Mouse (Mus musculus) intestine, postnatal 0 days (tissue): ENCODE measurements around the gene Lin54. TPM values are rescaled to one million over a fixed set of nuclear protein-coding genes. Genes with fewer than 3 reads are reported as not detected.

Source experiments
- ATAC-seq: fragments of 200-750 bp; cut with Nextera tagmentation; 2 replicates; pipeline ENCODE4 v1.8.0; 2017; ENCODE audit warnings: mild to moderate bottlenecking, moderate TSS enrichment, moderate library complexity
- H3K27ac ChIP-seq: fragments of 300-500 bp; sonication (generic); 2 replicates; pipeline ENCODE4 v1.5.1; 2014; ENCODE audit warnings: mild to moderate bottlenecking, low read depth, low read length, moderate library complexity
- H3K27me3 ChIP-seq: fragments of 300-500 bp; sonication (generic); replicated peaks from 2 replicates; pipeline ENCODE4 v1.6.1; 2014; ENCODE audit warnings: low read length, mixed read lengths; ENCODE audit not compliant: control insufficient read depth, insufficient read depth
- H3K36me3 ChIP-seq: fragments of 300-500 bp; sonication (generic); 2 replicates; pipeline ENCODE4 v1.6.1; 2014; ENCODE audit warnings: mild to moderate bottlenecking, moderate library complexity; ENCODE audit not compliant: control insufficient read depth, insufficient read depth
- H3K4me1 ChIP-seq: fragments of 300-500 bp; sonication (generic); replicated peaks from 2 replicates; pipeline ENCODE4 v1.6.1; 2014; ENCODE audit warnings: antibody characterized with exemption, low read length, mixed read lengths; ENCODE audit not compliant: control insufficient read depth, insufficient read depth
- H3K4me2 ChIP-seq: fragments of 300-500 bp; sonication (generic); replicated peaks from 2 replicates; pipeline ENCODE4 v1.6.1; 2014; ENCODE audit warnings: low read depth, mild to moderate bottlenecking, moderate library complexity
- H3K4me3 ChIP-seq: fragments of 300-500 bp; sonication (generic); 2 replicates; pipeline ENCODE4 v1.5.1; 2014; ENCODE audit warnings: low read depth, low read length
- H3K9ac ChIP-seq: fragments of 300-500 bp; sonication (generic); 2 replicates; pipeline ENCODE4 v1.6.1; 2014; ENCODE audit warnings: mild to moderate bottlenecking, low read depth, low read length
- H3K9me3 ChIP-seq: fragments of 300-500 bp; sonication (generic); 2 replicates; pipeline ENCODE4 v1.6.1; 2016; ENCODE audit warnings: mixed run types; ENCODE audit not compliant: control insufficient read depth
- CTCF ChIP-seq: sonication (generic); IDR thresholded peaks from 2 replicates; pipeline ENCODE4 v1.5.1; 2016; ENCODE audit warnings: low read depth, mild to moderate bottlenecking, control low read depth, antibody characterized with exemption, moderate library complexity
- WGBS: fragments of 180-500 bp; shearing (Covaris S2); extraction: QIAGEN DNeasy Blood & Tissue Kit; methylation state at CpG from one replicate; pipeline ENCODE4 v1.1.7; 2014; 5-methylcytosine and 5-hydroxymethylcytosine counted together
- polyA plus RNA-seq: library from polyadenylated mRNA; unstranded; fragments of >200 nt; fragmentation: Nextera tagmentation; extraction: Ambion mirVana; gene quantifications from 2 replicates; pipeline ENCODE4 v1.2.1, GENCODE M21; 2015

The Lin54 gene
- polyA plus RNA-seq, 1 experiment from 2014 or later: 7.0 TPM

DNA sequence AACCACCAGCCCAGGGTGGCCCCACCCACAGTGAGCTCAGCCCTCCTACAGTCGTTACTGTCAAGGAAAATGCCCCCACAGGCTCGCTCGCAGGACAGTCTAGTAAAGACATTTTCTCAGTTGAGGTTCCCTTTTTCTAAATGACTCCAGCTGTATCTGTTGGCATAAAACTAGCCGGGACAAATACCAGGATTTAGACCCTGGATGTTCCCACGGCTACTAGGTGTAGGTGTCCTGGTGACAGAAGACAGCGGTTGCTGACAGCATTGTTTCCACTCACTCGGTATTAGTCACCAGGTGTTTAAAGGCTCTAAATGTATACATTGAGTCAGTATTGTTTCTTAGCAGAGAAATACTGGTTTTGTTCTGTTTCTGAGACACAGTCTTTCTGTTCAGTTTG, 35.4 kb upstream of the Lin54 start:
- H3K9ac ChIP-seq: no peak overlapping the region
- H3K27me3 ChIP-seq: no peaks in the 10 kb centered on the region
- no peak overlapping the region for H3K27ac ChIP-seq
- WGBS: 75% methylated on average over 7 of the region's 7 CpGs
- H3K4me2 ChIP-seq: no peak overlapping the region
- TF ChIP-seq CTCF: no peak
- no peak overlapping the region for H3K4me3 ChIP-seq
- peaks cover 39% of the 10 kb centered on the region for H3K36me3 ChIP-seq
- no peaks in the 10 kb centered on the region for H3K4me1 ChIP-seq
- no peak for ATAC-seq
- H3K9me3 ChIP-seq: no peaks in the 10 kb centered on the region

DNA sequence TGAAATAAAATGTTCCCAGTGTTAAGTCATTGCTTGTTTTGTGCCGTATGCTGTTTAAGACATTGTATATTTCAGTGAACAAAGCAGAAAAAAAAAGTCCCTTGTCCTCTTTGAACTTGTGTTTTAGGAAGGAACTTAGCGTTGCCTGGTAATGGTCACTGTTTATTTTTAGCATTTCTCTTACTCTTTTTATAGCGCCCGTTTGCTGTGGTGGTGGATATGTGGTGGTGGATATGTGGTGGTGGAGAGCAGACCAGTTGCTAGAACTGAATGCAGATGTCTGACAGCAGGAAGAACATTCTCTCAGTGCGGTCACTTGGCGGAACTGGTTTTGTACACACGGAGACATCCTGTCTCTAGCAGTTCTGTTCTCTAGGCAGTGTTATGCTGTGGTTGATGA, 25.7 kb upstream of the Lin54 start:
- 57% methylated on average over 7 of the region's 7 CpGs for WGBS
- Histone ChIP-seq H3K4me1 (no peaks in the 10 kb centered on the region), H3K9me3 (no peaks in the 10 kb centered on the region), H3K27ac (no peak overlapping the region), H3K36me3 (peaks cover 28% of the 10 kb centered on the region), H3K9ac (no peak overlapping the region), H3K27me3 (no peaks in the 10 kb centered on the region), H3K4me3 (no peak overlapping the region), H3K4me2 (no peak overlapping the region)
- TF ChIP-seq CTCF: 0 out of 2 replicates have a peak, but pooled peaks have one; percentile 17
- ATAC-seq: no peak

DNA sequence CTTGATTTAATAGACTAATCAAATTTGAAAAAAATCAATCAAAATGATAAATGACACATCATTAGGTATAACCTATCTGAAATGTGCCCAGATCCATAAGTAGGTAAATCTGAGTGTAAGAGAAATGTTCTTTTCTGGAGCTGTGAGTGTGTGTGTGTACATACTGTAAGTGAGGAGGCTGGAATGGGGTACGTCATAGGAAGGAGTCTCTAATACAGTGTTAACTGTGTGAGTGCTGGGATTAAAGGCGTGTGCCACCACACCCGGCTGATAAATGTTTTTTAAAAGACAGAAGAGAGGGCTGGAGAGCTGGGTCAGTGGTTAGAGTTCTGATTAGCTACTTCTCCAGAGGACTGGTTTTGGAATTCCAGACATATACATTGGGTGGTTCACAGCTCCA, 25.2 kb upstream of the Lin54 start:
- H3K4me2 ChIP-seq: no peak overlapping the region
- H3K27ac ChIP-seq: no peak overlapping the region
- no peaks in the 10 kb centered on the region for H3K4me1 ChIP-seq
- no peak overlapping the region for H3K9ac ChIP-seq
- H3K9me3 ChIP-seq: no peaks in the 10 kb centered on the region
- no peak for ATAC-seq
- H3K27me3 ChIP-seq: no peaks in the 10 kb centered on the region
- 48% methylated on average over 3 of the region's 3 CpGs for WGBS
- H3K36me3 ChIP-seq: peaks cover 22% of the 10 kb centered on the region
- no peak for TF ChIP-seq CTCF
- no peak overlapping the region for H3K4me3 ChIP-seq

GRCm38 (mm10) chr5:100524921-100525320, 24.5 kb upstream of the Lin54 start:
- 93% methylated on average over 9 of the region's 9 CpGs for WGBS
- Histone ChIP-seq H3K27ac (no peak overlapping the region), H3K9me3 (no peaks in the 10 kb centered on the region), H3K4me1 (no peaks in the 10 kb centered on the region), H3K4me2 (no peak overlapping the region), H3K9ac (no peak overlapping the region), H3K36me3 (peaks cover 16% of the 10 kb centered on the region), H3K27me3 (no peaks in the 10 kb centered on the region), H3K4me3 (no peak overlapping the region)
- ATAC-seq: no peak
- no peak for TF ChIP-seq CTCF

DNA sequence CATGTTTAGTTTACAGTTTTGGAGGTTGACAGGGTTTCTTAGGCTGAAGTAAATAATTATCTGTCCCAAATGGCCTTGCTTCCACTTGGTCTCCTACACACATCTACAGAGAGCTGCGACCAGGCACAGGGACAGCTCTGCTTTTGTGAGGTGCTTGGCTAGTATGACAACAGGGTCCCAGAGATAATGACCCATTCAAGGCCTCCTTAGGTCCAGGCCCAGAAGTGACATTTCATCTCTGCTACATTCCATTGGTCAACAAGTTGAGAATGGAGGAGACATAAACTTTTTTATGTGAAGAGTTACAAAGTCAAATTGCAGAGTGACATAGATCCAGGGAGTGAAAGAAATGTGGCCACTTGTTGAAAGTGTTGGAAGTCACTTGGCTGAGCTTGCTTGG, 22.9 kb upstream of the Lin54 start:
- Histone ChIP-seq H3K27me3 (no peaks in the 10 kb centered on the region), H3K4me1 (no peaks in the 10 kb centered on the region), H3K9ac (no peak overlapping the region), H3K9me3 (no peaks in the 10 kb centered on the region), H3K27ac (no peak overlapping the region), H3K4me2 (no peak overlapping the region), H3K4me3 (no peak overlapping the region), H3K36me3 (peaks cover 2% of the 10 kb centered on the region; the same call in 1 of the 2 replicates)
- TF ChIP-seq CTCF: no peak
- ATAC-seq: no peak
- WGBS: 88% methylated on average over 1 of the region's 1 CpGs

GRCm38 (mm10) chr5:100520223-100520622, 19.8 kb upstream of the Lin54 start:
- no peak overlapping the region for H3K4me2 ChIP-seq
- H3K9me3 ChIP-seq: no peaks in the 10 kb centered on the region
- H3K4me1 ChIP-seq: no peaks in the 10 kb centered on the region
- H3K27me3 ChIP-seq: no peaks in the 10 kb centered on the region
- no peak for TF ChIP-seq CTCF
- WGBS: 74% methylated on average over 2 of the region's 2 CpGs
- no peak for ATAC-seq
- no peak overlapping the region for H3K9ac ChIP-seq
- no peaks in the 10 kb centered on the region for H3K36me3 ChIP-seq
- no peak overlapping the region for H3K27ac ChIP-seq
- no peak overlapping the region for H3K4me3 ChIP-seq

GRCm38 (mm10) chr5:100519027-100519411, 18.6 kb upstream of the Lin54 start:
- H3K4me2 ChIP-seq: peak overlapping the region; percentile 74
- 5% methylated on average over 5 of the region's 5 CpGs for WGBS
- TF ChIP-seq CTCF: no peak
- H3K4me1 ChIP-seq: no peaks in the 10 kb centered on the region
- peak overlapping the region; percentile 85 for H3K4me3 ChIP-seq
- H3K9ac ChIP-seq: peak overlapping the region; percentile 85
- no peak for ATAC-seq
- no peaks in the 10 kb centered on the region for H3K9me3 ChIP-seq
- no peak overlapping the region for H3K27ac ChIP-seq
- no peaks in the 10 kb centered on the region for H3K27me3 ChIP-seq
- no peaks in the 10 kb centered on the region for H3K36me3 ChIP-seq
